In genomic region chr9:35277855-35278365, GRCm38 (mm10) we compare ENCODE assay signal across 17 mouse cellular contexts.
"Had no signal": no experiment of that assay in that cellular context is flagged by ENCODE, and none has a peak within 500 bp of the region (broad histone marks: within the 10 kb centered on the region; RNA-seq: fewer than 3 reads in every experiment).

No protein-coding gene starts in this region.

- DNase-seq: kidney, adult 11 months; kidney, adult 9 months; kidney, postnatal 36 days; left cerebral cortex, postnatal 4 days; lung, embryonic 14.5 days; lung, postnatal 14 days; retina, postnatal 1 day; right cerebral cortex, postnatal 4 days; spleen, adult 18-20 months; thymus, adult 2 months; thymus, postnatal 25 days had no signal

- H3K27ac ChIP-seq: kidney, postnatal 0 days; limb, embryonic 13.5 days; liver, embryonic 15.5 days; midbrain, embryonic 15.5 days; neural tube, embryonic 13.5 days had no signal

- H3K4me1 ChIP-seq: liver, embryonic 15.5 days; megakaryocyte, embryonic 14.5 days; midbrain, embryonic 15.5 days; neural tube, embryonic 13.5 days had no signal

- H3K4me3 ChIP-seq: limb, embryonic 13.5 days; liver, embryonic 15.5 days; megakaryocyte, embryonic 14.5 days; midbrain, embryonic 15.5 days; neural tube, embryonic 13.5 days had no signal
